Mouse (Mus musculus) lung, adult 2 months (tissue): ENCODE data around the gene RPS10-NUDT3.

Experiments used
- CTCF ChIP-seq: fragments of 200-500 bp; IDR thresholded peaks from 2 replicates; pipeline ENCODE4 v1.5.1; 2011; ENCODE audit warnings: mild to moderate bottlenecking, low read length, control low read depth; ENCODE audit not compliant: insufficient read depth
- POLR2A ChIP-seq: fragments of 200-500 bp; IDR thresholded peaks from 2 replicates; pipeline ENCODE4 v1.6.1; 2011; ENCODE audit warnings: low read depth, mild to moderate bottlenecking, control low read depth, low read length, borderline replicate concordance; ENCODE audit errors: extremely low read depth

DNA sequence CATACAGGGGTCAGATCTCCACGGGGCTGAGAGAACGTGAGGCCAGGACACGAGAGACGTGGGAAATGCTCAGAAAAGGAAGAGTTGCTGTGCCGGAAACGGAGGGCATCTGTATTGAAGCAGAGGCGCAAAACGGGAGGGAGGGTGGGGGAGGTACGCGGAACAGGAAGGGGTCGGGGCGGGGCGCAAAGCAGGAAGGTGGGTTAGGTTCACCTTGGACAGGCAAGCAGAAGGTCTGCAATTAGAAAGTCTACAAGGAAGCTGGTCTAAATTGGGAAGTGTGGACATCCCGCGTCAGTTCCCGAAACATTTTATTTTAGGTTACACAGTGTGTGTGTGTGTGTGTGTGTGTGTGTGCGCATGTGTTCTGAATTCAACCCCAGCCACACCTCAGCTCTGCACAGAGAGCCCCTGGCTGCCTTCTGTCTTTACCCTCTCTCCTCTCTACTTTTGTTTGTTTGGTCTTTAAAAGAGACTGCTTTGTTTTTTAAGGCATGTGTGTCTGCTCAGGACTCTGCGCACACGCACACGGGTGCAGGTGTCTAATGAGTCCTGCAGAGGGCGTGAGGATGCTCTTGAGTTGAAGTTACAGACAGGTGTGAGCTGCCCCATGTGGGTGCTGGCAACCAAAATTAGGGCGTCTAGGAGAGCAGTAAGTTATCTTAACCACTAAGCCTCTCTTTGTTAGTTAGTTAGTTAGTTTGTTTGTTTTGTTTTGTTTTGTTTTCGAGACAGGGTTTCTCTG, 17.2 kb upstream of the RPS10-NUDT3 start:
- TF ChIP-seq CTCF (no peak), POLR2A (no peak)
